Mouse (Mus musculus) neural tube, embryonic 15.5 days (tissue): ENCODE results near the gene Adssl1. TPM values are rescaled to one million over a fixed set of nuclear protein-coding genes. Genes with fewer than 3 reads are reported as not detected.
A peak's percentile ranks its signal among the peaks of the same experiment; 100 is the strongest.

ENCODE experiments used
- ATAC-seq: fragments of 200-750 bp; cut with Nextera tagmentation; 2 replicates; pipeline ENCODE4 v1.8.0; 2017; ENCODE audit warnings: mild to moderate bottlenecking, moderate TSS enrichment, moderate library complexity; ENCODE audit not compliant: low FRiP score
- H3K27ac ChIP-seq: fragments of 300-500 bp; sonication (generic); replicated peaks from 2 replicates; pipeline ENCODE4 v1.5.1; 2015; ENCODE audit warnings: mild to moderate bottlenecking, inconsistent platforms
- H3K27me3 ChIP-seq: fragments of 300-500 bp; sonication (generic); replicated peaks from 2 replicates; pipeline ENCODE4 v1.6.1; 2015; ENCODE audit warnings: inconsistent platforms
- H3K36me3 ChIP-seq: fragments of 300-500 bp; sonication (generic); 2 replicates; pipeline ENCODE4 v1.6.1; 2015; ENCODE audit warnings: inconsistent platforms
- H3K4me1 ChIP-seq: fragments of 300-500 bp; sonication (generic); 2 replicates; pipeline ENCODE4 v1.6.1; 2015; ENCODE audit warnings: inconsistent platforms
- H3K4me2 ChIP-seq: fragments of 300-500 bp; sonication (generic); 2 replicates; pipeline ENCODE4 v1.6.1; 2015; ENCODE audit warnings: inconsistent platforms, mild to moderate bottlenecking, moderate library complexity
- H3K4me3 ChIP-seq: fragments of 300-500 bp; sonication (generic); replicated peaks from 2 replicates; pipeline ENCODE4 v1.5.1; 2015; ENCODE audit warnings: mild to moderate bottlenecking, inconsistent platforms
- H3K9ac ChIP-seq: fragments of 300-500 bp; sonication (generic); replicated peaks from 2 replicates; pipeline ENCODE4 v1.6.1; 2015; ENCODE audit warnings: mild to moderate bottlenecking, inconsistent platforms
- H3K9me3 ChIP-seq: fragments of 300-500 bp; sonication (generic); replicated peaks from 2 replicates; pipeline ENCODE4 v1.6.1; 2016; ENCODE audit warnings: inconsistent platforms
- WGBS: fragments of 180-500 bp; shearing (Covaris S2); methylation state at CpG from one replicate; pipeline ENCODE4 v1.1.7; 2015; ENCODE audit warnings: mixed read lengths; 5-methylcytosine and 5-hydroxymethylcytosine counted together
- polyA plus RNA-seq: library from polyadenylated mRNA; unstranded; fragments of >200 nt; fragmentation: Nextera tagmentation; extraction: Ambion mirVana; gene quantifications from 2 replicates; pipeline ENCODE4 v1.2.1, GENCODE M21; 2015

Adssl1 gene
- polyA plus RNA-seq, 1 experiment from 2014 or later: 7.6 TPM

DNA sequence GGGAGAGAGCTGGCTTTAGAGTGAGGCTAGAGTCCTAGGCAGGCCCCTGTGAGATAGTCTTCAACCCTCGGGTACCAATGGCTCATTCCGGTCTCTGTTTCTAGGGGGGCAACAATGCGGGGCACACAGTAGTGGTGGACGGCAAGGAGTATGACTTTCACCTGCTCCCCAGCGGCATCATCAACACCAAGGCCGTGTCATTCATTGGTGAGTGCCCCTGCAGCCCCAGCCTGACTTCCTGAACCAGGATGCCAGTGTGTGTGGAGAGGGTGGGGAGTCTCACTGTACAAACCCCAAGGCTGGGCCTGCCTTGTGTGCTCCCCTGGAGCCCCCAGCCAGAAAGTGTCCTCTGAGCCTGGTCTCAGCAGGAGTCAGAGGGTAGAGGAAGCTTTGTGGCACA is 8.4 kb downstream of the Adssl1 start:
- no peak overlapping the region for H3K9ac ChIP-seq
- peaks cover 9% of the 10 kb centered on the region for H3K4me1 ChIP-seq
- no peaks in the 10 kb centered on the region for H3K9me3 ChIP-seq
- no peak overlapping the region for H3K27ac ChIP-seq
- no peak overlapping the region for H3K4me3 ChIP-seq
- H3K27me3 ChIP-seq: 0 out of 2 replicates have a peak, but pooled peaks cover 2% of the 10 kb centered on the region
- ATAC-seq: no peak
- H3K36me3 ChIP-seq: no peaks in the 10 kb centered on the region
- WGBS: 83% methylated on average over 6 of the region's 6 CpGs
- no peak overlapping the region for H3K4me2 ChIP-seq

DNA sequence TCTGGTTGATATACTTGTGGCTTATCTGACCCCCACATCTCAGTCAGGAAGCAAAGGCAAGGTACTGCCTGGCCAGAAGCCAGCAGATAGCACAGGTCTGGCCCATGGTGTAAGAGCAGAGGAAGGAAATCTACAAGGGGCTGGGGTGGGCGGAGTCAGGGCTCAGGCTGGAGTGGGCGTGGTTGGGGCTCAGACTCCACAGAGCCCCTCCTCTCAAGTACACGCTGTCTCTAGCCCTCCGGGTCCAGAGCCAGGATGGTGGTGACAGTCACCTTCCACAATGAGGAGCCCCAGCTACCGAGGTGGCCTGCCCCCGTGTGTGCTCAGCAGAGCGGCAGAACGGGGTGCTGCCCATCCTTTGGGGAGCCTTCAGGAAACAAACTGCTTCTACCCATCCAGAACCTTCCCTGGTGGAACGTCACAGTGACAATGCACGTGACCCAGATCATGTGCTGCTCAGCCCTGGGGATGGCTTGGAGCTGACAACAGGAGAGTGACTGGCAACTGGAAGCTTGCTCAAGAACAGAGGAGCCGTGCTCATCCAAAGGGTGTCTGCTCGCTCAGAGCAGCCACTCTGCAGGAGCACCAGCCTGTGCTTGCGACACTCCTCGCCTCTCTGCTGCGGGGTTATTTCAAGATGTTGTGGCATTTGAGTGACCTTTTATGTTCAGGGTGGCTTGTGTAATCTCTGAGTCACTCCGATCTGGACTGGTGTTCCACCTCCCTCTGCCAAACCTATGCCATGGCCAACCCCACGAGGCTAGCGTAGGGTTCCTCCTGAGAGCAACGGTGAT is 9.3 kb downstream of the Adssl1 start:
- Histone ChIP-seq H3K4me2 (peak overlapping the region; percentile 49), H3K27ac (no peak overlapping the region), H3K4me1 (peaks cover 9% of the 10 kb centered on the region), H3K27me3 (no peaks in the 10 kb centered on the region), H3K4me3 (peak overlapping the region; percentile 19; the same call in 1 of the 2 replicates), H3K36me3 (no peaks in the 10 kb centered on the region), H3K9ac (peak overlapping the region; percentile 1; the same call in 1 of the 2 replicates), H3K9me3 (no peaks in the 10 kb centered on the region)
- ATAC-seq: peak; percentile 80
- WGBS: 38% methylated on average over 19 of the region's 19 CpGs

DNA sequence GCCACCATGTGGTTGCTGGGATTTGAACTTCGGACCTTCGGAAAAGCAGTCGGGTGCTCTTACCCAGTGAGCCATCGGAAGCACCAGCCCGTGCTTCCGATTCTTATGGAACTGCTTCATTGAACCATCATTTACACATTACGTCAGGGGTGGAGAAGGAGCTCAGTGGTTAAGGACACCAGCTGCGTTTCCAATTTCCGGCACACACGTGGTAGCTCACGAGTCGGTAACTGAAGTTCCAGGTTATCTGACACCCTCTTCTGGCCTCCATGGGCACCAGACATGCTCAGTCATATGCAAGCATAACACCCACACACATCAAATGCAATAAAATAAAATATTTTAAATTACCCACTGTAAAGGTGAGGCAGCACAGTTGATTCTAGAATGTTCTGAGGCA is 10.2 kb downstream of the Adssl1 start:
- H3K9me3 ChIP-seq: no peaks in the 10 kb centered on the region
- H3K27me3 ChIP-seq: no peaks in the 10 kb centered on the region
- no peak overlapping the region for H3K9ac ChIP-seq
- H3K4me2 ChIP-seq: no peak overlapping the region
- no peak overlapping the region for H3K4me3 ChIP-seq
- H3K4me1 ChIP-seq: peaks cover 9% of the 10 kb centered on the region
- no peaks in the 10 kb centered on the region for H3K36me3 ChIP-seq
- H3K27ac ChIP-seq: no peak overlapping the region
- WGBS: 93% methylated on average over 12 of the region's 12 CpGs
- ATAC-seq: no peak

DNA sequence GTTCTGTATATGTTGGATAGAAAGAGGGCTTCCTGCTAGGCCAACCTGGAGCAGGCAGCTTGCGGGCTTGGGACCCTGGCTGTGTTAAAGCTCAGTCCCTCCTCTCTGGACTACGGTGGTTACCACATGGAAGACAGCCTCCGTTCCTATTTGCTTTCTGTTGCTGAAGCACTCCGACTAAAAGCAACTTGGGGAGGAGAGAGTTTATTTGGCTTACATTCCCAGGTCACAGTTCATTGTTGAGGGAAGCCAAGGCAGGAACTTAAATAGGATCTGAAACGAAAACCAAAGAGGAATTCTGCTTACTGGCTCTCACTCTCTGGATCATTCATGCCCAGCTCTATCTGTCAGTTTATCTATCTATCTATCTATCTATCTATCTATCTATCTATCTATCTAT is 11.0 kb downstream of the Adssl1 start:
- H3K27me3 ChIP-seq: no peaks in the 10 kb centered on the region

DNA sequence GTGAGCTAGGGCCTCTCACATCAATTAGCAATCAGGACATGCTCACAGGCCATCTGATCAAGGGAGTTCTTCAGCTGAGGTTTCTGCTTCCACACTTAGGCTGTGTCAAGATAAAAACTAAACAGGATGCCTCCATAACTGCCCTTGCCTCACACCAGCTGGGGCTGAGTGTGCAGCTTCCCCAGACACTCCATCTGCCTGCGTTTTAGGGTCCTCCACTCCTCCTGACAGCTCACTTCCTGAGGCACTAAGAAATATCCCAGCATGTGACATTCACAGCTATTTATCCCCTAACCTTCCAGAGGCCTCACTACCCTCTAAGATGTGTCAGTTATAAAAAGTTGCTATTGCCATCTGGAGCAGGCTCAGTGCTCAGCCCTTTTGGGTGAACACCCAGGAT is 11.6 kb downstream of the Adssl1 start:
- no peak overlapping the region for H3K4me2 ChIP-seq

More for the DNA sequence above, 11.0 kb downstream of the Adssl1 start:
- Histone ChIP-seq H3K36me3 (no peaks in the 10 kb centered on the region), H3K27ac (no peak overlapping the region), H3K4me1 (peaks cover 9% of the 10 kb centered on the region), H3K4me3 (no peak overlapping the region), H3K9me3 (no peaks in the 10 kb centered on the region), H3K4me2 (no peak overlapping the region), H3K9ac (no peak overlapping the region)
- 85% methylated on average over 5 of the region's 5 CpGs for WGBS
- ATAC-seq: no peak

DNA sequence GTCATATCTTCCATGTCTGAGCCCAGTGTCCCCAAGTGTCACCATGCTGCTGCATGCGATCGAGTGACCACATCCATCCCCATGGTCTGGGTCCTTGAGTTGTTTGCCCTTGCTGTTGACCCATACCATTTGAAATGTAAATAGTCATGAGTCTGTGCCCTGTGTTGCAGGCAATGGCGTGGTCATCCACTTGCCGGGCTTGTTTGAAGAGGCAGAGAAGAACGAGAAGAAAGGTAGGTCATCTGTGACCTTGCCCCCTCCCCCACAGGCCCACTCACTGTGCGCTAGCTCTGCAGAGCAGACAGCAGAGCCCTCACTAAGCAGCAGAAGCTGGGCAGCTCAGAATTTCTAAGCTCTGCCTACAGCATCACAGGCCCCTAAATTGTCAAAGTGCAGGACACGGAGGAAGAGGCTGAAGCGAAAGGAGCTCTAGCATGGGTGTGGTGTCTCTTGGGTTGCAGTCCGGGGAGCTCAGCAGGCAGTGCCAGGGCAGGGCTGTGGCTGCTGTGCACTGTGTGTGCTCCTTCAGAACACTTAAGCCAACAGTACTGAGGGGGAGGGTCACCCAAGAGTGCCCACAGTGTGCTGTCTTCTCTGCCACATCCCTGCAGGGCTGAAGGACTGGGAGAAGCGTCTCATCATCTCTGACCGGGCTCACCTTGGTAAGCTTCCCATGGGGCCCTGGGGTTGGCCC is 12.4 kb downstream of the Adssl1 start:
- Histone ChIP-seq H3K9me3 (no peaks in the 10 kb centered on the region), H3K27me3 (no peaks in the 10 kb centered on the region), H3K27ac (no peak overlapping the region), H3K4me2 (no peak overlapping the region), H3K36me3 (no peaks in the 10 kb centered on the region), H3K9ac (no peak overlapping the region), H3K4me3 (no peak overlapping the region), H3K4me1 (peaks cover 9% of the 10 kb centered on the region)
- ATAC-seq: no peak
- WGBS: 81% methylated on average over 11 of the region's 11 CpGs

More for the DNA sequence above, 11.6 kb downstream of the Adssl1 start:
- 54% methylated on average over 1 of the region's 1 CpGs for WGBS
- Histone ChIP-seq H3K27me3 (no peaks in the 10 kb centered on the region), H3K27ac (no peak overlapping the region), H3K9ac (no peak overlapping the region), H3K36me3 (no peaks in the 10 kb centered on the region), H3K9me3 (no peaks in the 10 kb centered on the region), H3K4me1 (peaks cover 9% of the 10 kb centered on the region), H3K4me3 (no peak overlapping the region)
- ATAC-seq: no peak

DNA sequence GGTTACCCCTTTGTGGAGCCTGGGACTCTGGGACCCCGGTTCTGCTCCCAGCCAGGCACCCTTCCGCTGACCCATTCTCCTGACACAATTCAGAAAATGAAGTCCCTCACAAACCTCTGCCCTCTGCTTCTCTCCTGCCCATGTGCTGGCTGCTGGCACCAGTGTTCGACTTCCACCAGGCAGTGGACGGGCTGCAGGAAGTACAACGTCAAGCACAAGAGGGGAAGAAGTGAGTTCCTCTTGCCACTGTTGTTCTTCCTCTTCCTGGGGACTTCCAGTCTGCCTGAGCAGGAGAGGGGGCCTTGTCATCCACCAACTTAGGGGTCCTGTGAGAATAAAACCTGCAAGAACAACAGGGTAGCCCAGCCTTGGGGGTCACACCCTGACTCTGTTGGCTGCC is 13.1 kb downstream of the Adssl1 start:
- ATAC-seq: no peak
- no peak overlapping the region for H3K4me2 ChIP-seq
- H3K4me1 ChIP-seq: peaks cover 9% of the 10 kb centered on the region
- WGBS: 90% methylated on average over 5 of the region's 5 CpGs
- H3K27me3 ChIP-seq: no peaks in the 10 kb centered on the region
- no peak overlapping the region for H3K27ac ChIP-seq
- H3K4me3 ChIP-seq: no peak overlapping the region
- no peak overlapping the region for H3K9ac ChIP-seq
- no peaks in the 10 kb centered on the region for H3K9me3 ChIP-seq
- H3K36me3 ChIP-seq: no peaks in the 10 kb centered on the region

DNA sequence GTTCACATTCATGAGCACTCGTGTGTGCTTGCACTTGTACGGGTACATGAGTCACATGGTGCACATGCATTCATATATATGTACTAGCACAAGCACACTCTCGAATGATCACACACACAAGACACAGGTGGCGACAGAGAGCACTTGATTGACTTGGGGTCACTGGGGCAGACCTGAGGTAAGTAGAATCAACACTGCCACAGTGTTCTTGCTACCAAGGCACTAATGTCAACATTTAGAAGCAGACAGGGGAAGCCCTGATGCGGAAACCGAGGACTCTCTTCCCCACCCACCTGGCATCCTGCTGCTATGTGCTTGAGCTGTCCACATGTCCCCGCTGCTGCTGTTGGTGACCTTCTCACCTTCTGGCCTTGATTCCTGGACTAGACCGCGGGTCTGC is 13.8 kb downstream of the Adssl1 start:
- no peaks in the 10 kb centered on the region for H3K9me3 ChIP-seq
- H3K27ac ChIP-seq: no peak overlapping the region
- no peak overlapping the region for H3K4me2 ChIP-seq
- no peaks in the 10 kb centered on the region for H3K36me3 ChIP-seq
- H3K27me3 ChIP-seq: no peaks in the 10 kb centered on the region
- no peak overlapping the region for H3K9ac ChIP-seq
- 81% methylated on average over 9 of the region's 9 CpGs for WGBS
- no peak for ATAC-seq
- peaks cover 9% of the 10 kb centered on the region for H3K4me1 ChIP-seq
- H3K4me3 ChIP-seq: no peak overlapping the region

DNA sequence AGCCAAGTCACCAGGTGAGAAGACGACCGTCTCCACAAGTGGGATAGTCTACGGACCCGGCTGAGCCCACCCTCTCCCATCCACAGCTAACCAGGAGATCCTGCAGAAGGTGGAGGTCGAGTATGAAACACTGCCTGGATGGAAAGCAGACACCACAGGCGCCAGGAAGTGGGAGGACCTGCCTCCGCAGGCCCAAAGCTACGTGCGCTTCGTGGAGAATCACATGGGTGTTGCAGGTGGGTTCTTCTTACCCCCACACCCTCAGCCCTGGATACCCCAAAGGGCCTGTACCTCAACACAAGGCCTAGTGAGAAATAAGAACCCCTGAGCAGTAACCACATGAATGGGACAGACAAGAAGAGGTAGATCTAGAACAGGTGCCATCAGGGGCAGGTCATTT is 19.7 kb downstream of the Adssl1 start:
- Histone ChIP-seq H3K4me2 (no peak overlapping the region), H3K27me3 (no peaks in the 10 kb centered on the region), H3K4me1 (peaks cover 6% of the 10 kb centered on the region; the same call in 1 of the 2 replicates), H3K9ac (no peak overlapping the region), H3K36me3 (no peaks in the 10 kb centered on the region), H3K27ac (no peak overlapping the region), H3K4me3 (no peak overlapping the region), H3K9me3 (no peaks in the 10 kb centered on the region)
- WGBS: 88% methylated on average over 10 of the region's 10 CpGs
- ATAC-seq: no peak

DNA sequence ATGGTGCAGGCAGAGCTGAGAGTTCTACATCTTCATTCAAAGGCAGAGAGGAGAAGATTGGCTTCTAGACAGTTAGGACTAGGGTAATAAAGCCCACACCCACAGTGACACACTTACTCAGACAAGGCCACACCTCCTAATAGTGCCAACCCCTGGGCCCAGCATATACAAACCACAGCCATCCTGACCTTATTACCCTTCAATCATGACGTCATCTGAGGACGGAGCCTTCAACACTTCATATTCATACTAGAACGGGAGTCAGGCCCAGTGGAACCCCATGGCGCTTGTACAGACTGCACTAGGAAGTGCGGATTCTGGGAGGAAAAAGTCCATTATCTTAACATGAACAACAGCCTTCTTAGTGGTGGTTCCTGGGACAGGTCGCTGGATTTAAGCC is 23.3 kb downstream of the Adssl1 start:
- Histone ChIP-seq H3K4me1 (peaks cover 24% of the 10 kb centered on the region), H3K9me3 (no peaks in the 10 kb centered on the region), H3K9ac (no peak overlapping the region), H3K27me3 (no peaks in the 10 kb centered on the region), H3K27ac (no peak overlapping the region), H3K36me3 (no peaks in the 10 kb centered on the region; the same call in 1 of the 2 replicates), H3K4me2 (no peak overlapping the region), H3K4me3 (no peak overlapping the region)
- no peak for ATAC-seq
- WGBS: 93% methylated on average over 6 of the region's 6 CpGs

DNA sequence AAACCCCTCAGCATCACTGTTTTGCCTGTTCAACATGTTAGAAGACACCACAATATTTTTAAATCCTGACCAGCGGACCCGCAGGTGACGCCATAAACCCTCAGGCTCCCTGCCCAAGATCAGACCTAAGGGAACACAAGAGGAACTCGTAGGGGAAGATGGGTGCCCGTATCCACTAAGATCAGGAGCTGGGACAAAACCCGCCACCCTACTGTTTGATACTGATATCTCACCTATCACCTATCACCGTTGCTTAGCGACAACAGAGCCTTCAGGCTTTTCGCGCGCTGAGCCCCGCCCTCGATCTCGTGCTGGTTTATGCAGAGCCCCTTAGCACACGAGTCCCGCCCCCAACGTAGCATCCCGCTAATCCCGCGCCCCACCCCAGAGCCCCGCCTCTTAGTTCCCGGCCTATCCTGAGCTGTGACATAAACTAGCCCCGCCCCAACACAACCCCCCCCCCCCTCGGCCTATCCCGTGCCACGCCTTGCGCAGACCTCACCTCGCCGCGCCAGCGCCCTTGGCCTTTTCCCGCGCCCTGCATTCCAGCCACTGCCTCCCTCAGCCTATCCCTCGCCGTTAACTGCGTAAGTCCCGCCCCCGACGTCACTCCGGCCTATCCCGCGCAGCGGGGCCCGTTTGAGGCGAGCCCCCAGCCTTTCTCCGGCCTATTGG is 24.5 kb downstream of the Adssl1 start, which contains the start of gene Siva1:
TSS of gene Siva1 (plus strand) at position 500 of the 675 bp plus-strand sequence.
- peak within 1 kb of the TSS; percentile 65 for H3K9ac ChIP-seq
- peak within 1 kb of the TSS; percentile 88 for H3K27ac ChIP-seq
- peak; percentile 97 for ATAC-seq
- H3K4me3 ChIP-seq: peak within 1 kb of the TSS; percentile 73
- WGBS: 2% methylated on average over 43 of the region's 46 CpGs
- no peaks in the 10 kb centered on the region for H3K9me3 ChIP-seq
- peaks cover 24% of the 10 kb centered on the region for H3K4me1 ChIP-seq
- no peaks in the 10 kb centered on the region for H3K27me3 ChIP-seq
- H3K36me3 ChIP-seq: peaks cover 11% of the 10 kb centered on the region
- H3K4me2 ChIP-seq: peak within 1 kb of the TSS; percentile 93
